Mouse (Mus musculus) liver (tissue): ENCODE measurements around the gene Pde4d.

Source experiments
- DNase-seq: peaks from one replicate; pipeline ENCODE4 v3.0.0-alpha.2; 2020; ENCODE audit warnings: mixed read lengths

Pde4d gene

GRCm38 (mm10) chr13:109068258-109069219 lies 618.8 kb downstream of the Pde4d start:
- no peak for DNase-seq

GRCm38 (mm10) chr13:109073371-109073770 lies 623.6 kb downstream of the Pde4d start:
- no peak for DNase-seq

GRCm38 (mm10) chr13:109074078-109074477 lies 624.3 kb downstream of the Pde4d start:
- DNase-seq: no peak

GRCm38 (mm10) chr13:109092654-109093053 lies 642.9 kb downstream of the Pde4d start:
- no peak for DNase-seq

GRCm38 (mm10) chr13:109096654-109097053 lies 646.9 kb downstream of the Pde4d start:
- DNase-seq: no peak

- peak; percentile 34 for DNase-seq
Observed at GRCm38 (mm10) chr13:109116004-109116341, 666.2 kb downstream of the Pde4d start.

GRCm38 (mm10) chr13:109116342-109117201 lies 666.8 kb downstream of the Pde4d start:
- DNase-seq: peak; percentile 26

GRCm38 (mm10) chr13:109117210-109117791 lies 667.6 kb downstream of the Pde4d start:
- no peak for DNase-seq

- DNase-seq: no peak
Observed at GRCm38 (mm10) chr13:109118296-109118800, 668.6 kb downstream of the Pde4d start.

GRCm38 (mm10) chr13:109121867-109122266 lies 672.1 kb downstream of the Pde4d start:
- no peak for DNase-seq

GRCm38 (mm10) chr13:109136405-109136804 lies 686.7 kb downstream of the Pde4d start:
- DNase-seq: no peak

GRCm38 (mm10) chr13:109158703-109159102 lies 709.0 kb downstream of the Pde4d start:
- no peak for DNase-seq

GRCm38 (mm10) chr13:109168556-109169334 lies 719.0 kb downstream of the Pde4d start:
- DNase-seq: no peak

- no peak for DNase-seq
Observed at GRCm38 (mm10) chr13:109169335-109169606, 719.5 kb downstream of the Pde4d start.

GRCm38 (mm10) chr13:109171688-109172087 lies 721.9 kb downstream of the Pde4d start:
- no peak for DNase-seq

- DNase-seq: no peak
Observed at GRCm38 (mm10) chr13:109175281-109175680, 725.5 kb downstream of the Pde4d start.

GRCm38 (mm10) chr13:109175852-109176621 lies 726.3 kb downstream of the Pde4d start:
- DNase-seq: no peak

GRCm38 (mm10) chr13:109181363-109181762 lies 731.6 kb downstream of the Pde4d start:
- no peak for DNase-seq

GRCm38 (mm10) chr13:109190652-109191051 lies 740.9 kb downstream of the Pde4d start:
- no peak for DNase-seq

GRCm38 (mm10) chr13:109191176-109191575 lies 741.4 kb downstream of the Pde4d start:
- no peak for DNase-seq

GRCm38 (mm10) chr13:109205541-109205940 lies 755.8 kb downstream of the Pde4d start:
- no peak for DNase-seq

- no peak for DNase-seq
Observed at GRCm38 (mm10) chr13:109208607-109209006, 758.9 kb downstream of the Pde4d start.
